In genomic region chr3:60574199-60574598, GRCm38 (mm10) we compare ENCODE assay signal across 14 mouse cellular contexts.
DNase-seq lines count a peak whose midpoint lies in the region; ATAC-seq and TF ChIP-seq lines count a peak whose summit lies in the region.
"Had no signal": no experiment of that assay in that cellular context is flagged by ENCODE, and none has a peak within 500 bp of the region (broad histone marks: within the 10 kb centered on the region; RNA-seq: fewer than 3 reads in every experiment).

No protein-coding gene starts in this region.

- H3K27ac ChIP-seq in cerebellum, adult 2 months (ENCODE audit: insufficient read depth, low read length) = peak overlapping the region; percentile 62; the same call in 1 of the 2 replicates
- peak overlapping the region; percentile 83 for H3K27ac ChIP-seq in layer of hippocampus, adult 2 months
- H3K27ac ChIP-seq in limb, embryonic 10.5 days = peak overlapping the region; percentile 30; the same call in 1 of the 2 replicates
- H3K27ac ChIP-seq: lung, embryonic 15.5 days; midbrain, embryonic 15.5 days; neural tube, embryonic 15.5 days had no signal

- no peak overlapping the region for H3K4me3 ChIP-seq in cerebellum, adult 2 months (replicated peaks; ENCODE audit: insufficient read depth, low read depth, low read length)
- H3K4me3 ChIP-seq in layer of hippocampus, adult 2 months = no peak overlapping the region
- H3K4me3 ChIP-seq in limb, embryonic 10.5 days = no peak overlapping the region
- H3K4me3 ChIP-seq: lung, embryonic 15.5 days; midbrain, embryonic 15.5 days; neural tube, embryonic 15.5 days had no signal

- H3K36me3 ChIP-seq in limb, embryonic 10.5 days = no peaks in the 10 kb centered on the region
- H3K36me3 ChIP-seq: lung, embryonic 15.5 days; midbrain, embryonic 15.5 days; neural tube, embryonic 15.5 days had no signal

- peaks cover 24% of the 10 kb centered on the region for H3K4me1 ChIP-seq in cerebellum, adult 2 months (ENCODE audit: control insufficient read depth, insufficient read depth, low read length)
- peaks cover 14% of the 10 kb centered on the region; the same call in 1 of the 2 replicates for H3K4me1 ChIP-seq in limb, embryonic 10.5 days

- no peaks in the 10 kb centered on the region for H3K9me3 ChIP-seq in limb, embryonic 10.5 days (replicated peaks)
- H3K9me3 ChIP-seq: lung, embryonic 15.5 days; midbrain, embryonic 15.5 days; neural tube, embryonic 15.5 days had no signal

- TF ChIP-seq CTCF in cerebellum, adult 2 months (IDR thresholded peaks at IDR 0.05; ENCODE audit: borderline replicate concordance, insufficient read depth, low read depth, low read length) = no peak
- TF ChIP-seq CTCF in layer of hippocampus, adult 2 months (conservative IDR thresholded peaks at IDR 0.05) = no peak

- DNase-seq in cerebellum, adult 2 months = no peak
- no peak for DNase-seq in layer of hippocampus, adult 2 months (ENCODE audit: low spot score in 2 of 2)
- DNase-seq in layer of hippocampus, adult 9-11 months = no peak
- DNase-seq in limb, embryonic 10.5 days (ENCODE audit: low spot score) = no peak
- peak; percentile 49 for DNase-seq in skeletal muscle tissue, adult 2 months (ENCODE audit: low read depth, low spot score)
- no peak for DNase-seq in B cell, adult 2 months
- no peak for DNase-seq in ovary, postnatal 10 days (ENCODE audit: low spot score)
- DNase-seq: kidney, adult 8-10 months; right cerebral cortex, postnatal 25 days had no signal

- no peak for TF ChIP-seq POLR2A in cerebellum, adult 2 months (IDR thresholded peaks at IDR 0.05; ENCODE audit: borderline replicate concordance, insufficient read depth, low read length)

- no peaks in the 10 kb centered on the region for H3K27me3 ChIP-seq in cerebellum, adult 2 months (ENCODE audit: control insufficient read depth, insufficient read depth, low read length)
- H3K27me3 ChIP-seq in limb, embryonic 10.5 days (ENCODE audit: low read depth, poor library complexity, severe bottlenecking) = no peaks in the 10 kb centered on the region
- H3K27me3 ChIP-seq: lung, embryonic 15.5 days; midbrain, embryonic 15.5 days; neural tube, embryonic 15.5 days had no signal

- 95% methylated on average over 9 of the region's 9 CpGs for WGBS in cerebellum, adult 2 months
- 85% methylated on average over 9 of the region's 9 CpGs for whole genome bisulfite sequencing in limb, embryonic 10.5 days

- no peak for ATAC-seq in cerebellum, adult (ENCODE audit: insufficient number of reproducible peaks, low FRiP score, low TSS enrichment)
- ATAC-seq: forebrain, embryonic 14.5 days; midbrain, embryonic 15.5 days had no signal

Comparison
In these comparisons a context has a peak if more than half of its experiments do, and no peak if none do; other contexts are left out.
1. H3K27ac ChIP-seq: peak in every context shown above with its lines; median percentile 83 in layer of hippocampus, adult 2 months; 62 in cerebellum, adult 2 months; 30 in limb, embryonic 10.5 days.